Mouse (Mus musculus) midbrain, embryonic 12.5 days (tissue): ENCODE measurements around the gene Ttll8. TPM values are rescaled to one million over a fixed set of nuclear protein-coding genes. Genes with fewer than 3 reads are reported as not detected.

ENCODE experiments used
- ATAC-seq: fragments of 200-750 bp; cut with Nextera tagmentation; 2 replicates; pipeline ENCODE4 v1.8.0; 2017; ENCODE audit warnings: low read depth, moderate TSS enrichment, moderate library complexity; ENCODE audit not compliant: low FRiP score
- H3K27ac ChIP-seq: fragments of 300-500 bp; sonication (generic); replicated peaks from 2 replicates; pipeline ENCODE4 v1.5.1; 2016; ENCODE audit warnings: mild to moderate bottlenecking
- H3K27me3 ChIP-seq: fragments of 300-500 bp; sonication (generic); 2 replicates; pipeline ENCODE4 v1.6.1; 2016; ENCODE audit warnings: mild to moderate bottlenecking
- H3K36me3 ChIP-seq: fragments of 300-500 bp; sonication (generic); 2 replicates; pipeline ENCODE4 v1.6.1; 2016
- H3K4me1 ChIP-seq: fragments of 300-500 bp; sonication (generic); 2 replicates; pipeline ENCODE4 v1.6.1; 2016
- H3K4me2 ChIP-seq: fragments of 300-500 bp; sonication (generic); replicated peaks from 2 replicates; pipeline ENCODE4 v1.6.1; 2016; ENCODE audit warnings: mild to moderate bottlenecking, moderate library complexity
- H3K4me3 ChIP-seq: fragments of 300-500 bp; sonication (generic); 2 replicates; pipeline ENCODE4 v1.5.1; 2016; ENCODE audit warnings: mild to moderate bottlenecking
- H3K9ac ChIP-seq: fragments of 300-500 bp; sonication (generic); replicated peaks from 2 replicates; pipeline ENCODE4 v1.6.1; 2016; ENCODE audit warnings: mild to moderate bottlenecking, moderate library complexity
- H3K9me3 ChIP-seq: fragments of 300-500 bp; sonication (generic); 2 replicates; pipeline ENCODE4 v1.6.1; 2016; ENCODE audit warnings: mild to moderate bottlenecking
- WGBS: fragments of 180-500 bp; shearing (Covaris S2); methylation state at CpG from one replicate; pipeline ENCODE4 v1.1.7; 2016; 5-methylcytosine and 5-hydroxymethylcytosine counted together
- polyA plus RNA-seq: library from polyadenylated mRNA; unstranded; fragments of >200 nt; fragmentation: Nextera tagmentation; extraction: Ambion mirVana; gene quantifications from 2 replicates; pipeline ENCODE4 v1.2.1, GENCODE M21; 2016

Gene Ttll8
- polyA plus RNA-seq, 1 experiment from 2014 or later = not detected

- WGBS = 90% methylated on average over 3 of the region's 3 CpGs
These were observed 112.5 kb downstream of the Ttll8 start for GRCm38 (mm10) chr15:88841580-88842299.

GRCm38 (mm10) chr15:88841160-88841559, 113.1 kb downstream of the Ttll8 start:
- 83% methylated on average over 2 of the region's 2 CpGs for WGBS
- Histone ChIP-seq H3K27me3 (peaks cover 25% of the 10 kb centered on the region; the same call in 1 of the 2 replicates), H3K27ac (no peak overlapping the region), H3K9ac (no peak overlapping the region), H3K4me3 (no peak overlapping the region), H3K4me2 (no peak overlapping the region), H3K36me3 (no peaks in the 10 kb centered on the region), H3K9me3 (no peaks in the 10 kb centered on the region), H3K4me1 (peaks cover 25% of the 10 kb centered on the region)
- no peak for ATAC-seq

More at GRCm38 (mm10) chr15:88841580-88842299, 112.5 kb downstream of the Ttll8 start:
- no peak for ATAC-seq
- H3K27ac ChIP-seq = no peak overlapping the region
- H3K4me3 ChIP-seq = no peak overlapping the region
- peaks cover 19% of the 10 kb centered on the region; the same call in 1 of the 2 replicates for H3K27me3 ChIP-seq
- H3K36me3 ChIP-seq = no peaks in the 10 kb centered on the region
- H3K4me1 ChIP-seq = peaks cover 25% of the 10 kb centered on the region
- no peak overlapping the region for H3K9ac ChIP-seq
- no peak overlapping the region for H3K4me2 ChIP-seq
- no peaks in the 10 kb centered on the region for H3K9me3 ChIP-seq

Other genes with a start within 250 kb of the Ttll8 start
- gene Brd1, start 220.2 kb downstream of the Ttll8 start, polyA plus RNA-seq = 28.5 and 28.8 TPM in 2 replicates
- 42.1 and 44.3 TPM in 2 replicates for gene Zbed4, start 202.8 kb downstream of the Ttll8 start, polyA plus RNA-seq
- 8.3 and 9.3 TPM in 2 replicates for gene Alg12, start 135.1 kb downstream of the Ttll8 start, polyA plus RNA-seq
- gene Creld2, start 134.8 kb downstream of the Ttll8 start, polyA plus RNA-seq = 58.8 and 62.5 TPM in 2 replicates
- gene Pim3, start 92.2 kb downstream of the Ttll8 start, polyA plus RNA-seq = 41.4 and 49.3 TPM in 2 replicates
- gene Mlc1, start 24.6 kb upstream of the Ttll8 start, polyA plus RNA-seq = 3.8 and 4.7 TPM in 2 replicates
- not detected in 2 replicates for gene Mov10l1, start 28.5 kb upstream of the Ttll8 start, polyA plus RNA-seq
- 1.6 and 2.1 TPM in 2 replicates for gene Panx2, start 105.3 kb upstream of the Ttll8 start, polyA plus RNA-seq
- gene Trabd, start 120.7 kb upstream of the Ttll8 start, polyA plus RNA-seq = 47.9 and 49.2 TPM in 2 replicates
- 23.7 and 28.1 TPM in 2 replicates for gene Selenoo, start 134.7 kb upstream of the Ttll8 start, polyA plus RNA-seq
- gene Tubgcp6, start 168.7 kb upstream of the Ttll8 start, polyA plus RNA-seq = 25.0 and 25.1 TPM in 2 replicates
- gene Hdac10, start 174.3 kb upstream of the Ttll8 start, polyA plus RNA-seq = 20.3 and 25.1 TPM in 2 replicates
- 14.5 and 20.1 TPM in 2 replicates for gene Mapk12, start 186.3 kb upstream of the Ttll8 start, polyA plus RNA-seq
- 45.7 and 50.2 TPM in 2 replicates for gene Mapk11, start 195.2 kb upstream of the Ttll8 start, polyA plus RNA-seq
- 164 and 170 TPM in 2 replicates for gene Plxnb2, start 226.4 kb upstream of the Ttll8 start, polyA plus RNA-seq
- gene Dennd6b, start 242.1 kb upstream of the Ttll8 start, polyA plus RNA-seq = 53.3 and 58.6 TPM in 2 replicates